13 mouse cellular contexts compared by ENCODE assay signal in genomic region chr15:12324326-12324725, GRCm38 (mm10). TPM values are rescaled to one million over a fixed set of nuclear protein-coding genes. Genes with fewer than 3 reads are reported as not detected.
A peak's percentile ranks its signal among the peaks of the same experiment; 100 is the strongest.
DNase-seq lines count a peak whose midpoint lies in the region; ATAC-seq and TF ChIP-seq lines count a peak whose summit lies in the region.
"Had no signal": no experiment of that assay in that cellular context is flagged by ENCODE, and none has a peak within 500 bp of the region (broad histone marks: within the 10 kb centered on the region; RNA-seq: fewer than 3 reads in every experiment).

No protein-coding gene starts in this region.

- H3K79me2 ChIP-seq in myocyte (ENCODE audit: control insufficient read depth, insufficient read depth): peaks cover 76% of the 10 kb centered on the region

- peak overlapping the region; percentile 6 for H3K4me2 ChIP-seq in forebrain, embryonic 13.5 days
- H3K4me2 ChIP-seq in forebrain, postnatal 0 days (ENCODE audit: low read depth): no peak overlapping the region
- H3K4me2 ChIP-seq in intestine, embryonic 15.5 days (replicated peaks): peak overlapping the region; percentile 3; the same call in 1 of the 2 replicates
- no peak overlapping the region for H3K4me2 ChIP-seq in intestine, embryonic 16.5 days (ENCODE audit: low read depth, low read length)
- H3K4me2 ChIP-seq in embryonic facial prominence, embryonic 15.5 days (replicated peaks): peak overlapping the region; percentile 10; the same call in 1 of the 2 replicates
- peak overlapping the region; percentile 87 for H3K4me2 ChIP-seq in myocyte (ENCODE audit: low read depth)
- H3K4me2 ChIP-seq: stomach, embryonic 15.5 days had no signal

- no peak for ATAC-seq in forebrain, embryonic 13.5 days
- no peak for ATAC-seq in forebrain, postnatal 0 days
- no peak for ATAC-seq in intestine, embryonic 15.5 days
- no peak for ATAC-seq in intestine, embryonic 16.5 days
- ATAC-seq in embryonic facial prominence, embryonic 15.5 days (ENCODE audit: insufficient number of reproducible peaks, low FRiP score, low TSS enrichment, low read depth): no peak
- ATAC-seq: forebrain, embryonic 14.5 days; Patski had no signal

- H3K4me1 ChIP-seq in forebrain, embryonic 13.5 days: peaks cover 25% of the 10 kb centered on the region
- H3K4me1 ChIP-seq in forebrain, postnatal 0 days (ENCODE audit: insufficient read depth): peaks cover 20% of the 10 kb centered on the region
- 0 out of 2 replicates have a peak, but pooled peaks cover 7% of the 10 kb centered on the region for H3K4me1 ChIP-seq in intestine, embryonic 15.5 days (replicated peaks)
- peaks cover 11% of the 10 kb centered on the region for H3K4me1 ChIP-seq in intestine, embryonic 16.5 days (ENCODE audit: control insufficient read depth, insufficient read depth, low read length)
- H3K4me1 ChIP-seq in embryonic facial prominence, embryonic 15.5 days: peaks cover 15% of the 10 kb centered on the region

- no peak overlapping the region for H3K4me3 ChIP-seq in forebrain, embryonic 13.5 days
- no peak overlapping the region for H3K4me3 ChIP-seq in forebrain, postnatal 0 days (ENCODE audit: low read depth, low read length)
- H3K4me3 ChIP-seq in intestine, embryonic 15.5 days (replicated peaks): no peak overlapping the region
- H3K4me3 ChIP-seq in intestine, embryonic 16.5 days (ENCODE audit: low read length): no peak overlapping the region
- no peak overlapping the region for H3K4me3 ChIP-seq in embryonic facial prominence, embryonic 15.5 days (replicated peaks)
- H3K4me3 ChIP-seq in myocyte: no peak overlapping the region
- H3K4me3 ChIP-seq in left cerebral cortex, adult 2 months: no peak overlapping the region
- H3K4me3 ChIP-seq: layer of hippocampus, adult 2 months; stomach, embryonic 15.5 days had no signal

- no peak overlapping the region for H3ac ChIP-seq in myocyte (ENCODE audit: control insufficient read depth, insufficient read length)

- H3K9ac ChIP-seq in forebrain, embryonic 13.5 days: no peak overlapping the region
- H3K9ac ChIP-seq in forebrain, postnatal 0 days: no peak overlapping the region
- no peak overlapping the region for H3K9ac ChIP-seq in intestine, embryonic 15.5 days
- H3K9ac ChIP-seq in intestine, embryonic 16.5 days (ENCODE audit: low read depth, low read length): no peak overlapping the region
- H3K9ac ChIP-seq in embryonic facial prominence, embryonic 15.5 days: no peak overlapping the region
- H3K9ac ChIP-seq: stomach, embryonic 15.5 days had no signal

- 76% methylated on average over 1 of the region's 1 CpGs for WGBS in forebrain, embryonic 13.5 days
- 93% methylated on average over 1 of the region's 1 CpGs for WGBS in forebrain, postnatal 0 days
- 91% methylated on average over 1 of the region's 1 CpGs for WGBS in intestine, embryonic 15.5 days
- WGBS in intestine, embryonic 16.5 days: 96% methylated on average over 1 of the region's 1 CpGs
- WGBS in embryonic facial prominence, embryonic 15.5 days: 88% methylated on average over 1 of the region's 1 CpGs

- intact Hi-C loops in left cerebral cortex, adult 2 months (cut with DNase I): loop anchor here (5.0 to 10.0 kb wide), 4 partner anchors 117 to 920 kb away; partner anchors contain the start of genes Mtmr12 and Pdzd2

- no peak overlapping the region for H3K27ac ChIP-seq in forebrain, embryonic 13.5 days
- no peak overlapping the region for H3K27ac ChIP-seq in forebrain, postnatal 0 days (ENCODE audit: low read depth, low read length)
- no peak overlapping the region for H3K27ac ChIP-seq in intestine, embryonic 15.5 days
- no peak overlapping the region for H3K27ac ChIP-seq in intestine, embryonic 16.5 days (ENCODE audit: low read length)
- H3K27ac ChIP-seq in embryonic facial prominence, embryonic 15.5 days (replicated peaks): no peak overlapping the region
- no peak overlapping the region for H3K27ac ChIP-seq in left cerebral cortex, adult 2 months
- H3K27ac ChIP-seq: layer of hippocampus, adult 2 months; stomach, embryonic 15.5 days had no signal

- no peak for TF ChIP-seq POLR2A in myocyte (IDR thresholded peaks at IDR 0.05; ENCODE audit: insufficient read length, low read depth)

- H3K27me3 ChIP-seq in forebrain, embryonic 13.5 days: peaks cover 8% of the 10 kb centered on the region
- H3K27me3 ChIP-seq in forebrain, postnatal 0 days (ENCODE audit: insufficient read depth, low read length): no peaks in the 10 kb centered on the region
- H3K27me3 ChIP-seq in intestine, embryonic 15.5 days (replicated peaks): no peaks in the 10 kb centered on the region
- no peaks in the 10 kb centered on the region for H3K27me3 ChIP-seq in intestine, embryonic 16.5 days (replicated peaks; ENCODE audit: control insufficient read depth, insufficient read depth, low read length)
- peaks cover 4% of the 10 kb centered on the region for H3K27me3 ChIP-seq in embryonic facial prominence, embryonic 15.5 days
- no peaks in the 10 kb centered on the region for H3K27me3 ChIP-seq in myocyte (ENCODE audit: control insufficient read depth, insufficient read depth, insufficient read length)
- H3K27me3 ChIP-seq: Patski; stomach, embryonic 15.5 days had no signal

- H3K9me3 ChIP-seq in forebrain, embryonic 13.5 days (replicated peaks): no peaks in the 10 kb centered on the region
- no peaks in the 10 kb centered on the region for H3K9me3 ChIP-seq in forebrain, postnatal 0 days (ENCODE audit: low read length)
- H3K9me3 ChIP-seq in intestine, embryonic 15.5 days: no peaks in the 10 kb centered on the region
- H3K9me3 ChIP-seq in intestine, embryonic 16.5 days (ENCODE audit: control insufficient read depth, low read length): no peaks in the 10 kb centered on the region
- no peaks in the 10 kb centered on the region for H3K9me3 ChIP-seq in embryonic facial prominence, embryonic 15.5 days (replicated peaks)
- H3K9me3 ChIP-seq: stomach, embryonic 15.5 days had no signal

- DNase-seq in forebrain, postnatal 0 days: no peak
- DNase-seq in spleen, postnatal 36 days (ENCODE audit: low spot score in 2 of 2): no peak
- DNase-seq in left cerebral cortex, adult 2 months (ENCODE audit: extremely low spot score in 1 of 2, low spot score in 2 of 2): no peak
- DNase-seq: cerebellum, postnatal 25 days had no signal

- peaks cover 4% of the 10 kb centered on the region; the same call in 1 of the 2 replicates for H3K36me3 ChIP-seq in forebrain, embryonic 13.5 days (ENCODE audit: poor library complexity, severe bottlenecking)
- H3K36me3 ChIP-seq in forebrain, postnatal 0 days (ENCODE audit: insufficient read depth): no peaks in the 10 kb centered on the region
- no peaks in the 10 kb centered on the region for H3K36me3 ChIP-seq in intestine, embryonic 15.5 days
- no peaks in the 10 kb centered on the region for H3K36me3 ChIP-seq in intestine, embryonic 16.5 days (ENCODE audit: control insufficient read depth, insufficient read depth, low read length)
- H3K36me3 ChIP-seq in embryonic facial prominence, embryonic 15.5 days: no peaks in the 10 kb centered on the region
- peaks cover 7% of the 10 kb centered on the region for H3K36me3 ChIP-seq in myocyte (ENCODE audit: control insufficient read depth, insufficient read depth)
- H3K36me3 ChIP-seq: stomach, embryonic 15.5 days had no signal

- TF ChIP-seq CTCF in forebrain, postnatal 0 days (IDR thresholded peaks at IDR 0.05; ENCODE audit: low read depth): no peak
- TF ChIP-seq CTCF in left cerebral cortex, adult 2 months (IDR thresholded peaks at IDR 0.05): no peak

TF ChIP-seq in myocyte, 11 proteins besides CTCF, POLR2A, EP300 and RAD21:
- TF ChIP-seq E2F4 (IDR thresholded peaks at IDR 0.05; ENCODE audit: insufficient read depth) (no peak), POLR2AphosphoS2 (IDR thresholded peaks at IDR 0.05; ENCODE audit: insufficient read length, low read depth) (peak; percentile 14)
TF ChIP-seq in myocyte: peak in this region for 1.

RNA-seq across cellular contexts. Expression of gene 1810049J17Rik, which starts 2.6 kb away (rescaled TPM):
- 0.81 TPM in 1 of 2 replicates, not detected in the other for polyA plus RNA-seq in forebrain, embryonic 13.5 days (2015; fragmentation: Nextera tagmentation; extraction: Ambion mirVana)
- not detected in 2 replicates for total RNA-seq in forebrain, postnatal 0 days (2014; rRNA removed)
- polyA plus RNA-seq in forebrain, postnatal 0 days (2015; fragmentation: Nextera tagmentation; extraction: Ambion mirVana): 0.72 and 2.1 TPM in 2 replicates
- polyA plus RNA-seq in intestine, embryonic 15.5 days (2015; fragmentation: Nextera tagmentation; extraction: Ambion mirVana): 0.69 and 1.8 TPM in 2 replicates
- 0.81 and 2.1 TPM in 2 replicates for polyA plus RNA-seq in intestine, embryonic 16.5 days (2015; fragmentation: Nextera tagmentation; extraction: Ambion mirVana)
- 2.6 TPM in 1 of 2 replicates, not detected in the other for polyA plus RNA-seq in embryonic facial prominence, embryonic 15.5 days (2015; fragmentation: Nextera tagmentation; extraction: Ambion mirVana)
- 9.7 TPM for polyA plus RNA-seq in myocyte (2012; fragmentation: generic; extraction: Trizol)
- total RNA-seq in left cerebral cortex, adult 2 months (2021): 1 to 10 TPM; 1.2 to 2.6 TPM

RNA-seq across cellular contexts. Expression of gene Golph3, which starts 3.1 kb away (rescaled TPM):
- polyA plus RNA-seq in forebrain, embryonic 13.5 days (2015; fragmentation: Nextera tagmentation; extraction: Ambion mirVana): 62.4 and 63.8 TPM in 2 replicates
- total RNA-seq in forebrain, postnatal 0 days (2014; rRNA removed): 78.5 and 106 TPM in 2 replicates
- 45.0 and 51.3 TPM in 2 replicates for polyA plus RNA-seq in forebrain, postnatal 0 days (2015; fragmentation: Nextera tagmentation; extraction: Ambion mirVana)
- 79.5 and 85.1 TPM in 2 replicates for polyA plus RNA-seq in intestine, embryonic 15.5 days (2015; fragmentation: Nextera tagmentation; extraction: Ambion mirVana)
- polyA plus RNA-seq in intestine, embryonic 16.5 days (2015; fragmentation: Nextera tagmentation; extraction: Ambion mirVana): 66.9 and 74.3 TPM in 2 replicates
- polyA plus RNA-seq in embryonic facial prominence, embryonic 15.5 days (2015; fragmentation: Nextera tagmentation; extraction: Ambion mirVana): 91.9 and 93.5 TPM in 2 replicates
- 55.4 TPM for polyA plus RNA-seq in myocyte (2012; fragmentation: generic; extraction: Trizol)
- 100 to 1,000 TPM; 103 to 108 TPM for total RNA-seq in left cerebral cortex, adult 2 months (2021)

Comparison
In these comparisons a context has a peak if more than half of its experiments do, and no peak if none do; other contexts are left out.
1. H3K4me2 ChIP-seq: peak in forebrain, embryonic 13.5 days (single experiment), intestine, embryonic 15.5 days (single experiment), embryonic facial prominence, embryonic 15.5 days (single experiment) and myocyte (single experiment); none in forebrain, postnatal 0 days (single experiment) and intestine, embryonic 16.5 days (single experiment).